Mouse (Mus musculus) intestine, postnatal 0 days (tissue): ENCODE data around the gene Zfp239. TPM values are rescaled to one million over a fixed set of nuclear protein-coding genes. Genes with fewer than 3 reads are reported as not detected.
A peak's percentile ranks its signal among the peaks of the same experiment; 100 is the strongest.

ENCODE experiments used
- ATAC-seq: fragments of 200-750 bp; cut with Nextera tagmentation; 2 replicates; pipeline ENCODE4 v1.8.0; 2017; ENCODE audit warnings: mild to moderate bottlenecking, moderate TSS enrichment, moderate library complexity
- H3K27ac ChIP-seq: fragments of 300-500 bp; sonication (generic); 2 replicates; pipeline ENCODE4 v1.5.1; 2014; ENCODE audit warnings: mild to moderate bottlenecking, low read depth, low read length, moderate library complexity
- H3K27me3 ChIP-seq: fragments of 300-500 bp; sonication (generic); replicated peaks from 2 replicates; pipeline ENCODE4 v1.6.1; 2014; ENCODE audit warnings: low read length, mixed read lengths; ENCODE audit not compliant: control insufficient read depth, insufficient read depth
- H3K36me3 ChIP-seq: fragments of 300-500 bp; sonication (generic); 2 replicates; pipeline ENCODE4 v1.6.1; 2014; ENCODE audit warnings: mild to moderate bottlenecking, moderate library complexity; ENCODE audit not compliant: control insufficient read depth, insufficient read depth
- H3K4me1 ChIP-seq: fragments of 300-500 bp; sonication (generic); replicated peaks from 2 replicates; pipeline ENCODE4 v1.6.1; 2014; ENCODE audit warnings: antibody characterized with exemption, low read length, mixed read lengths; ENCODE audit not compliant: control insufficient read depth, insufficient read depth
- H3K4me2 ChIP-seq: fragments of 300-500 bp; sonication (generic); replicated peaks from 2 replicates; pipeline ENCODE4 v1.6.1; 2014; ENCODE audit warnings: low read depth, mild to moderate bottlenecking, moderate library complexity
- H3K4me3 ChIP-seq: fragments of 300-500 bp; sonication (generic); 2 replicates; pipeline ENCODE4 v1.5.1; 2014; ENCODE audit warnings: low read depth, low read length
- H3K9ac ChIP-seq: fragments of 300-500 bp; sonication (generic); 2 replicates; pipeline ENCODE4 v1.6.1; 2014; ENCODE audit warnings: mild to moderate bottlenecking, low read depth, low read length
- H3K9me3 ChIP-seq: fragments of 300-500 bp; sonication (generic); 2 replicates; pipeline ENCODE4 v1.6.1; 2016; ENCODE audit warnings: mixed run types; ENCODE audit not compliant: control insufficient read depth
- CTCF ChIP-seq: sonication (generic); IDR thresholded peaks from 2 replicates; pipeline ENCODE4 v1.5.1; 2016; ENCODE audit warnings: low read depth, mild to moderate bottlenecking, control low read depth, antibody characterized with exemption, moderate library complexity
- WGBS: fragments of 180-500 bp; shearing (Covaris S2); extraction: QIAGEN DNeasy Blood & Tissue Kit; methylation state at CpG from one replicate; pipeline ENCODE4 v1.1.7; 2014; 5-methylcytosine and 5-hydroxymethylcytosine counted together
- polyA plus RNA-seq: library from polyadenylated mRNA; unstranded; fragments of >200 nt; fragmentation: Nextera tagmentation; extraction: Ambion mirVana; gene quantifications from 2 replicates; pipeline ENCODE4 v1.2.1, GENCODE M21; 2015

The Zfp239 gene
- polyA plus RNA-seq: 2.9 and 3.1 TPM in 2 replicates

- Histone ChIP-seq H3K4me3 (peak within 1 kb of the TSS; percentile 60), H3K9ac (no peak within 1 kb of the TSS), H3K27ac (no peak within 1 kb of the TSS), H3K9me3 (no peaks in the 10 kb centered on the region), H3K36me3 (no peaks in the 10 kb centered on the region), H3K4me2 (peak within 1 kb of the TSS; percentile 89), H3K27me3 (no peaks in the 10 kb centered on the region), H3K4me1 (no peaks in the 10 kb centered on the region)
- peak; percentile 32; the same call in 1 of the 2 replicates for ATAC-seq
- no peak for TF ChIP-seq CTCF
- 41% methylated on average over 6 of the region's 6 CpGs for WGBS
Measured at GRCm38 (mm10) chr6:117861848-117862247, at the start of gene Zfp239. Gene Zfp239, plus strand, starts transcription at chr6:117862100.

DNA sequence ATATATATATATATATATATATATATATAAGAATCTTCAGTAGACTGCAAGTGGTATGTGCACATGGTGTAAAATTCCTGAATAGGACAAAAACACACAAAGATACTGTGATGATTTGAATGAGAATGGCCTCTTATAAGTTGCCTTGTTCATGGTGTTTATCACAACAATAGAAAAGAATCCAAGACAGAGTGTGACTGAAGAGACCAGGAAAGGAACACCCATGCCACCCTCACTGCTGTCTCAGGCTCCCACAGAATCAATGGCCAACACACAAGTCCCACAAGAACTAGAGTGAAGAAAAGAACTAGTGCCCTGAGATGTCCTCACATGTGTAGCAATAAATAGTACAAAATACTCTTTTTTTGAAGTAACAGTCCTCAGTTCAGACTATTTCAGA, 47.2 kb upstream of the Zfp239 start:
- no peak overlapping the region for H3K4me2 ChIP-seq
- H3K27me3 ChIP-seq: no peaks in the 10 kb centered on the region
- no peak overlapping the region for H3K27ac ChIP-seq
- H3K9ac ChIP-seq: no peak overlapping the region
- no peaks in the 10 kb centered on the region for H3K9me3 ChIP-seq
- no peak for ATAC-seq
- TF ChIP-seq CTCF: no peak
- no peaks in the 10 kb centered on the region for H3K4me1 ChIP-seq
- no peaks in the 10 kb centered on the region for H3K36me3 ChIP-seq
- no peak overlapping the region for H3K4me3 ChIP-seq

GRCm38 (mm10) chr6:117817108-117817541, 44.8 kb upstream of the Zfp239 start:
- no peaks in the 10 kb centered on the region for H3K36me3 ChIP-seq
- ATAC-seq: no peak
- H3K9ac ChIP-seq: no peak overlapping the region
- H3K9me3 ChIP-seq: no peaks in the 10 kb centered on the region
- H3K4me2 ChIP-seq: no peak overlapping the region
- H3K4me3 ChIP-seq: no peak overlapping the region
- no peaks in the 10 kb centered on the region for H3K4me1 ChIP-seq
- TF ChIP-seq CTCF: no peak
- no peaks in the 10 kb centered on the region for H3K27me3 ChIP-seq
- WGBS: 45% methylated on average over 5 of the region's 5 CpGs
- no peak overlapping the region for H3K27ac ChIP-seq

- TF ChIP-seq CTCF: no peak
- Histone ChIP-seq H3K4me2 (no peak overlapping the region), H3K27ac (no peak overlapping the region), H3K36me3 (no peaks in the 10 kb centered on the region), H3K9me3 (no peaks in the 10 kb centered on the region), H3K27me3 (no peaks in the 10 kb centered on the region), H3K4me3 (no peak overlapping the region), H3K9ac (no peak overlapping the region), H3K4me1 (no peaks in the 10 kb centered on the region)
- 91% methylated on average over 14 of the region's 14 CpGs for WGBS
- ATAC-seq: no peak
Measured at GRCm38 (mm10) chr6:117820327-117820726, 41.6 kb upstream of the Zfp239 start.

DNA sequence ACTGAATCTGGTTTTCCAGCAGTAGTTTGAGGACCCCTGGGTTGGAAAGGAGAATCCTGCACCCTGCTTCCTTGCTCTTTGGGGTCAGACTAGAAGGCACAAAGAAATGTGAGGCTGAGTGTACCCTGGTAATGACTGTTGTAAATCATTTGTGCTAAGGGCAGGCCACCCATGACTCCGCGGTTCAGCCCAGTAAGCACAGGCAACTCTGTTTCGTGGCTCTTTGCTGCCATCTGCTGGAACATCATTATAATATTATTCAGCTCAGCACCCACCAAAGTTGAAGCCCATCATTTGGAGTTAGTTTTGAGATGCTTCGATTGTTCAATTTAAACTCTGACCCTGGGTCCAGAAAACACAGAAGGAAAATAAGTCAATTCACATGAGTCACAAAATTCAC, 36.5 kb upstream of the Zfp239 start:
- H3K9me3 ChIP-seq: no peaks in the 10 kb centered on the region
- 7% methylated on average over 4 of the region's 4 CpGs for WGBS
- ATAC-seq: peak; percentile 33; the same call in 1 of the 2 replicates
- H3K9ac ChIP-seq: no peak overlapping the region
- no peaks in the 10 kb centered on the region for H3K4me1 ChIP-seq
- H3K36me3 ChIP-seq: no peaks in the 10 kb centered on the region
- H3K4me2 ChIP-seq: no peak overlapping the region
- H3K4me3 ChIP-seq: no peak overlapping the region
- no peak overlapping the region for H3K27ac ChIP-seq
- peak; percentile 83 for TF ChIP-seq CTCF
- no peaks in the 10 kb centered on the region for H3K27me3 ChIP-seq

DNA sequence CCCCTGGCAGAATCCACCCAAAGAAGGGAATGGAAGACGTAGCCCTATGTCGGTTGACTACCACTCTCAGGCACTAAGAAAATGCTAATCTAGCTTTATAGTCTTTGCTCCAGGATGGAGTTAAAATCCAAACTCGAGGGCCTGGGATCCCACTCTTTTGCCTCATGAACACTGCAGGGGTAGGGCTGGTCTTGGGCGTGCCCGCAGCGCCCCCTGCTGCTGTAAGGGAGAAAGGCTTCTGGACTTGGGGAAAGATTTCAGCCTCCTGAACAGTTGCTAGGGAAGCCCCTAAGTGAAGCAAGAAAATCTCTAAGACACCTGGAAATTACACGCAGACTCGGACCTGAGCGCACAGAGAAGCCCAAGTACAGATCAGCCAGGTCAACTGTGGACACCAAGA, 33.6 kb upstream of the Zfp239 start:
- Histone ChIP-seq H3K9ac (no peak overlapping the region), H3K9me3 (no peaks in the 10 kb centered on the region), H3K4me1 (no peaks in the 10 kb centered on the region), H3K4me2 (no peak overlapping the region), H3K27me3 (no peaks in the 10 kb centered on the region), H3K27ac (no peak overlapping the region), H3K36me3 (no peaks in the 10 kb centered on the region), H3K4me3 (no peak overlapping the region)
- no peak for ATAC-seq
- peak; percentile 90 for TF ChIP-seq CTCF
- WGBS: 23% methylated on average over 9 of the region's 9 CpGs
